22 mouse cellular contexts compared by ENCODE assay signal in genomic region chr5:105411294-105411570, GRCm38 (mm10). TPM values are rescaled to one million over a fixed set of nuclear protein-coding genes. Genes with fewer than 3 reads are reported as not detected.
DNase-seq lines count a peak whose midpoint lies in the region; ATAC-seq and TF ChIP-seq lines count a peak whose summit lies in the region.
"Had no signal": no experiment of that assay in that cellular context is flagged by ENCODE, and none has a peak within 500 bp of the region (broad histone marks: within the 10 kb centered on the region; RNA-seq: fewer than 3 reads in every experiment).

No protein-coding gene starts in this region.

- ATAC-seq in forebrain, embryonic 13.5 days: no peak
- ATAC-seq in liver, embryonic 11.5 days (replicated peaks; ENCODE audit: low FRiP score): no peak; the same call in 1 of the 2 replicates
- no peak for ATAC-seq in G1E (ENCODE audit: extremely low read depth, insufficient number of reproducible peaks, low FRiP score, poor library complexity, severe bottlenecking)
- ATAC-seq in liver, embryonic 14.5 days (ENCODE audit: insufficient read depth): no peak
- ATAC-seq: forebrain, embryonic 16.5 days; intestine, embryonic 16.5 days had no signal

- DNase-seq in forebrain, embryonic 10.5 days (ENCODE audit: extremely low spot score, low spot score): no peak
- no peak for DNase-seq in liver, embryonic 11.5 days (ENCODE audit: low spot score)
- DNase-seq in liver (no peak), G1E (ENCODE audit: low spot score) (no peak)
- no peak for DNase-seq in liver, embryonic 14.5 days (ENCODE audit: low read depth in 3 of 3, low spot score in 3 of 3)
- no peak for DNase-seq in cerebellum, postnatal 25 days
- DNase-seq in gastrocnemius, postnatal 4 days (ENCODE audit: low spot score in 2 of 2): no peak
- DNase-seq: adrenal gland, adult 8-10 months; cerebellum, adult 11-12 months; cerebellum, postnatal 10 days; gastrocnemius, postnatal 10 days; heart, postnatal 36 days; kidney, postnatal 36 days; lung, postnatal 36 days; right cerebral cortex, postnatal 4 days had no signal

- 73% methylated on average over 4 of the region's 4 CpGs for WGBS in forebrain, embryonic 10.5 days
- 59% methylated on average over 4 of the region's 4 CpGs for WGBS in forebrain, embryonic 13.5 days
- WGBS in liver, embryonic 11.5 days: 29% methylated on average over 4 of the region's 4 CpGs
- 14% methylated on average over 4 of the region's 4 CpGs for WGBS in liver, embryonic 14.5 days (ENCODE audit: insufficient replicate concordance)

- peaks cover 11% of the 10 kb centered on the region; the same call in 1 of the 2 replicates for H3K27me3 ChIP-seq in forebrain, embryonic 10.5 days (ENCODE audit: poor library complexity, severe bottlenecking)
- 0 out of 2 replicates have a peak, but pooled peaks cover 5% of the 10 kb centered on the region for H3K27me3 ChIP-seq in forebrain, embryonic 13.5 days
- H3K27me3 ChIP-seq in liver, embryonic 11.5 days (replicated peaks; ENCODE audit: control insufficient read depth, insufficient read depth, low read length): no peaks in the 10 kb centered on the region
- no peaks in the 10 kb centered on the region for H3K27me3 ChIP-seq in G1E (ENCODE audit: insufficient read depth, low read length)
- no peaks in the 10 kb centered on the region for H3K27me3 ChIP-seq in liver, embryonic 14.5 days (ENCODE audit: control insufficient read depth, insufficient read depth, low read length)
- H3K27me3 ChIP-seq: heart, embryonic 13.5 days; hindbrain, embryonic 15.5 days; lung, embryonic 15.5 days had no signal

- no peaks in the 10 kb centered on the region for H3K36me3 ChIP-seq in forebrain, embryonic 10.5 days (replicated peaks)
- H3K36me3 ChIP-seq in forebrain, embryonic 13.5 days (ENCODE audit: poor library complexity, severe bottlenecking): no peaks in the 10 kb centered on the region
- H3K36me3 ChIP-seq in liver, embryonic 11.5 days (ENCODE audit: control insufficient read depth, insufficient read depth, low read length): no peaks in the 10 kb centered on the region
- H3K36me3 ChIP-seq in G1E (replicated peaks): peaks cover 25% of the 10 kb centered on the region
- H3K36me3 ChIP-seq in liver, embryonic 14.5 days (replicated peaks; ENCODE audit: control insufficient read depth, insufficient read depth, low read depth): no peaks in the 10 kb centered on the region
- H3K36me3 ChIP-seq: embryonic facial prominence, embryonic 12.5 days; heart, embryonic 13.5 days; hindbrain, embryonic 15.5 days; lung, embryonic 15.5 days had no signal

- no peaks in the 10 kb centered on the region for H3K9me3 ChIP-seq in forebrain, embryonic 10.5 days
- no peaks in the 10 kb centered on the region for H3K9me3 ChIP-seq in forebrain, embryonic 13.5 days (replicated peaks)
- no peaks in the 10 kb centered on the region for H3K9me3 ChIP-seq in liver, embryonic 11.5 days (ENCODE audit: control insufficient read depth, low read length)
- no peaks in the 10 kb centered on the region for H3K9me3 ChIP-seq in G1E (replicated peaks)
- H3K9me3 ChIP-seq in liver, embryonic 14.5 days (ENCODE audit: control insufficient read depth, low read length): no peaks in the 10 kb centered on the region
- H3K9me3 ChIP-seq: embryonic facial prominence, embryonic 12.5 days; heart, embryonic 13.5 days; hindbrain, embryonic 15.5 days; lung, embryonic 15.5 days had no signal

- no peak overlapping the region for H3K4me3 ChIP-seq in forebrain, embryonic 10.5 days
- H3K4me3 ChIP-seq in forebrain, embryonic 13.5 days: no peak overlapping the region
- H3K4me3 ChIP-seq in liver, embryonic 11.5 days (ENCODE audit: low read depth, low read length): no peak overlapping the region
- peak overlapping the region; percentile 20; the same call in 1 of the 2 replicates for H3K4me3 ChIP-seq in G1E (ENCODE audit: low read depth, low read length)
- H3K4me3 ChIP-seq in liver, embryonic 14.5 days (ENCODE audit: insufficient read depth in 1 of 2, low read depth in 2 of 2, low read length in 2 of 2): no peak overlapping the region
- H3K4me3 ChIP-seq: embryonic facial prominence, embryonic 12.5 days; heart, embryonic 13.5 days; hindbrain, embryonic 15.5 days; lung, embryonic 15.5 days had no signal

- no peak overlapping the region for H3K9ac ChIP-seq in forebrain, embryonic 13.5 days
- peak overlapping the region; percentile 31 for H3K9ac ChIP-seq in liver, embryonic 11.5 days (ENCODE audit: low read depth, low read length)
- peak overlapping the region; percentile 39; the same call in 1 of the 2 replicates for H3K9ac ChIP-seq in liver, embryonic 14.5 days (replicated peaks)
- H3K9ac ChIP-seq: embryonic facial prominence, embryonic 12.5 days; heart, embryonic 13.5 days; hindbrain, embryonic 15.5 days; lung, embryonic 15.5 days had no signal

- 0 out of 2 replicates have a peak overlapping the region, but pooled peaks have one; percentile 48 for H3K27ac ChIP-seq in forebrain, embryonic 10.5 days
- no peak overlapping the region for H3K27ac ChIP-seq in forebrain, embryonic 13.5 days
- peak overlapping the region; percentile 82 for H3K27ac ChIP-seq in liver, embryonic 11.5 days (ENCODE audit: low read depth, low read length)
- H3K27ac ChIP-seq in liver, embryonic 14.5 days: peak overlapping the region; percentile 80
- H3K27ac ChIP-seq: embryonic facial prominence, embryonic 12.5 days; heart, embryonic 13.5 days; hindbrain, embryonic 15.5 days; lung, embryonic 15.5 days had no signal

- peaks cover 27% of the 10 kb centered on the region for H3K4me1 ChIP-seq in forebrain, embryonic 10.5 days
- peaks cover 10% of the 10 kb centered on the region for H3K4me1 ChIP-seq in forebrain, embryonic 13.5 days
- H3K4me1 ChIP-seq in liver, embryonic 11.5 days (replicated peaks; ENCODE audit: control insufficient read depth, insufficient read depth, low read length): peaks cover 34% of the 10 kb centered on the region
- H3K4me1 ChIP-seq in G1E (ENCODE audit: insufficient read depth, low read depth, low read length): peaks cover 74% of the 10 kb centered on the region
- peaks cover 36 to 42% of the 10 kb centered on the region in 2 experiments for H3K4me1 ChIP-seq in liver, embryonic 14.5 days (replicated peaks; ENCODE audit: control insufficient read depth in 2 of 2, insufficient read depth in 2 of 2, low read length in 1 of 2)

- TF ChIP-seq EP300 in liver, embryonic 14.5 days (IDR thresholded peaks at IDR 0.05; ENCODE audit: low read depth): no peak

- TF ChIP-seq CTCF in G1E (IDR thresholded peaks at IDR 0.05; ENCODE audit: low read depth, low read length): no peak
- no peak for TF ChIP-seq CTCF in liver, embryonic 14.5 days (IDR thresholded peaks at IDR 0.05; ENCODE audit: low read depth)

- H3K4me2 ChIP-seq in forebrain, embryonic 13.5 days: no peak overlapping the region
- H3K4me2 ChIP-seq in liver, embryonic 11.5 days: no peak overlapping the region
- peak overlapping the region; percentile 71 for H3K4me2 ChIP-seq in liver, embryonic 14.5 days (ENCODE audit: low read depth)
- H3K4me2 ChIP-seq: embryonic facial prominence, embryonic 12.5 days; heart, embryonic 13.5 days; hindbrain, embryonic 15.5 days; lung, embryonic 15.5 days had no signal

RNA-seq across cellular contexts. Expression of gene Lrrc8b, which starts 4.3 kb away (rescaled TPM):
- 7.7 and 8.1 TPM in 2 replicates for polyA plus RNA-seq in forebrain, embryonic 10.5 days (2016; fragmentation: Nextera tagmentation; extraction: Ambion mirVana)
- 8.9 and 9.4 TPM in 2 replicates for polyA plus RNA-seq in forebrain, embryonic 13.5 days (2015; fragmentation: Nextera tagmentation; extraction: Ambion mirVana)
- polyA plus RNA-seq in liver, embryonic 11.5 days (2014; fragmentation: Nextera tagmentation; extraction: Ambion mirVana): 9.4 and 10.8 TPM in 2 replicates
- total RNA-seq in G1E (2014; fragmentation: Nextera tagmentation) (55.3 and 57.0 TPM in 2 replicates), G1E (2017) (17.0 and 18.0 TPM in 2 replicates)
- polyA plus RNA-seq in G1E (2012): 3.9 and 6.4 TPM in 2 replicates
- polyA plus RNA-seq in liver, embryonic 14.5 days (2012; rRNA removed): 3.2 and 3.5 TPM in 2 replicates
- polyA plus RNA-seq in liver, embryonic 14.5 days (2014; fragmentation: Nextera tagmentation; extraction: Ambion mirVana): 3.8 and 4.8 TPM in 2 replicates
- 10 to 100 TPM; 10.7 TPM for total RNA-seq in gastrocnemius, postnatal 4 days (2021)
